Mouse (Mus musculus) CD4-positive, CD25-positive, alpha-beta regulatory T cell, adult 2 months (primary cell): ENCODE results near the gene Hand2.

Source experiments
- DNase-seq: peaks from one replicate; pipeline ENCODE4 v3.0.0-alpha.2; 2012; ENCODE audit warnings: low read depth, low spot score

The Hand2 gene

GRCm38 (mm10) chr8:57320851-57321743, at the start of gene Hand2:
Gene Hand2 (plus strand): TSS chr8:57320983.
- no peak for DNase-seq

GRCm38 (mm10) chr8:57273055-57273454, 47.7 kb upstream of the Hand2 start:
- no peak for DNase-seq

GRCm38 (mm10) chr8:57293441-57293840, 27.3 kb upstream of the Hand2 start:
- DNase-seq = no peak

- no peak for DNase-seq
Observed at GRCm38 (mm10) chr8:57303513-57303912, 17.3 kb upstream of the Hand2 start.

GRCm38 (mm10) chr8:57304944-57305343, 15.8 kb upstream of the Hand2 start:
- peak; percentile 24 for DNase-seq

GRCm38 (mm10) chr8:57306441-57306840, 14.3 kb upstream of the Hand2 start:
- DNase-seq = no peak

GRCm38 (mm10) chr8:57309844-57310485, 10.8 kb upstream of the Hand2 start:
- no peak for DNase-seq

GRCm38 (mm10) chr8:57312031-57312981, 8.5 kb upstream of the Hand2 start:
- DNase-seq = no peak

- no peak for DNase-seq
Observed at GRCm38 (mm10) chr8:57313583-57313982, 7.2 kb upstream of the Hand2 start.

GRCm38 (mm10) chr8:57314216-57314615, 6.6 kb upstream of the Hand2 start:
- DNase-seq = no peak

GRCm38 (mm10) chr8:57315471-57315870, 5.3 kb upstream of the Hand2 start:
- no peak for DNase-seq

GRCm38 (mm10) chr8:57317107-57317506, 3.7 kb upstream of the Hand2 start:
- DNase-seq = no peak

- no peak for DNase-seq
Observed at GRCm38 (mm10) chr8:57317890-57318480, 2.8 kb upstream of the Hand2 start.

GRCm38 (mm10) chr8:57319092-57319980, 1.4 kb upstream of the Hand2 start:
- DNase-seq = no peak

- no peak for DNase-seq
Observed at GRCm38 (mm10) chr8:57319981-57320585, 700 bp upstream of the Hand2 start.

- no peak for DNase-seq
Observed at GRCm38 (mm10) chr8:57321898-57322895, 1.4 kb downstream of the Hand2 start.

- no peak for DNase-seq
Observed at GRCm38 (mm10) chr8:57322961-57323941, 2.5 kb downstream of the Hand2 start.
